Mouse (Mus musculus): ENCODE data around the gene Reps1. TPM values are rescaled to one million over a fixed set of nuclear protein-coding genes. Genes with fewer than 3 reads are reported as not detected.

The Reps1 gene
- polyA plus RNA-seq, 1 experiment from 2014 or later = 29.8 TPM

GRCm38 (mm10) chr10:18074383-18075075 is 18.9 kb downstream of the Reps1 start:
- Histone ChIP-seq H3K9me3 (ENCODE audit: control insufficient read depth, low read length) (no peaks in the 10 kb centered on the region), H3K27ac (replicated peaks in 1 of 2; ENCODE audit: control insufficient read depth in 1 of 2, insufficient read depth in 1 of 2, low read depth in 2 of 2, low read length in 2 of 2) (no peak overlapping the region), H3K27me3 (ENCODE audit: control insufficient read depth, insufficient read depth, low read length) (no peaks in the 10 kb centered on the region), H3K4me3 (ENCODE audit: control insufficient read depth in 1 of 2, insufficient read depth in 1 of 2, low read depth in 1 of 2, low read length in 2 of 2) (no peak overlapping the region), H3K9ac (ENCODE audit: low read length) (no peak overlapping the region), H3K4me2 (ENCODE audit: low read length) (no peak overlapping the region), H3K36me3 (ENCODE audit: control insufficient read depth, insufficient read depth, low read length) (no peaks in the 10 kb centered on the region), H3K4me1 (ENCODE audit: control insufficient read depth in 2 of 2, insufficient read depth in 2 of 2, low read length in 2 of 2) (peaks cover 7 to 48% of the 10 kb centered on the region in 2 experiments)
- ATAC-seq (ENCODE audit: insufficient number of reproducible peaks, insufficient read depth, low FRiP score, low read depth) = no peak
- WGBS = 78% methylated on average over 5 of the region's 5 CpGs

- H3K4me1 ChIP-seq (ENCODE audit: control insufficient read depth in 2 of 2, insufficient read depth in 2 of 2, low read length in 2 of 2) = peaks cover 0 to 47% of the 10 kb centered on the region in 2 experiments; a peak in 2 of 4 replicates
- 53% methylated on average over 6 of the region's 6 CpGs for WGBS
Observed at GRCm38 (mm10) chr10:18075845-18076244, 20.2 kb downstream of the Reps1 start.

GRCm38 (mm10) chr10:18081536-18081935 is 25.9 kb downstream of the Reps1 start:
- Histone ChIP-seq H3K4me3 (ENCODE audit: control insufficient read depth in 1 of 2, insufficient read depth in 1 of 2, low read depth in 1 of 2, low read length in 2 of 2) (no peak overlapping the region), H3K9me3 (ENCODE audit: control insufficient read depth, low read length) (peaks cover 4% of the 10 kb centered on the region), H3K4me1 (ENCODE audit: control insufficient read depth in 2 of 2, insufficient read depth in 2 of 2, low read length in 2 of 2) (peaks cover 0 to 20% of the 10 kb centered on the region in 2 experiments; a peak in 2 of 4 replicates), H3K4me2 (ENCODE audit: low read length) (no peak overlapping the region), H3K27ac (replicated peaks in 1 of 2; ENCODE audit: control insufficient read depth in 1 of 2, insufficient read depth in 1 of 2, low read depth in 2 of 2, low read length in 2 of 2) (no peak overlapping the region), H3K9ac (ENCODE audit: low read length) (no peak overlapping the region), H3K27me3 (ENCODE audit: control insufficient read depth, insufficient read depth, low read length) (no peaks in the 10 kb centered on the region), H3K36me3 (ENCODE audit: control insufficient read depth, insufficient read depth, low read length) (no peaks in the 10 kb centered on the region)
- no peak for ATAC-seq (ENCODE audit: insufficient number of reproducible peaks, insufficient read depth, low FRiP score, low read depth)
- WGBS = 90% methylated on average over 1 of the region's 1 CpGs

More at GRCm38 (mm10) chr10:18075845-18076244, 20.2 kb downstream of the Reps1 start:
- no peak overlapping the region for H3K9ac ChIP-seq (ENCODE audit: low read length)
- no peaks in the 10 kb centered on the region for H3K9me3 ChIP-seq (ENCODE audit: control insufficient read depth, low read length)
- H3K4me2 ChIP-seq (ENCODE audit: low read length) = no peak overlapping the region
- no peak overlapping the region for H3K27ac ChIP-seq (replicated peaks in 1 of 2; ENCODE audit: control insufficient read depth in 1 of 2, insufficient read depth in 1 of 2, low read depth in 2 of 2, low read length in 2 of 2)
- H3K36me3 ChIP-seq (ENCODE audit: control insufficient read depth, insufficient read depth, low read length) = no peaks in the 10 kb centered on the region
- no peak for ATAC-seq (ENCODE audit: insufficient number of reproducible peaks, insufficient read depth, low FRiP score, low read depth)
- H3K27me3 ChIP-seq (ENCODE audit: control insufficient read depth, insufficient read depth, low read length) = no peaks in the 10 kb centered on the region
- H3K4me3 ChIP-seq (ENCODE audit: control insufficient read depth in 1 of 2, insufficient read depth in 1 of 2, low read depth in 1 of 2, low read length in 2 of 2) = no peak overlapping the region

GRCm38 (mm10) chr10:18082772-18083171 is 27.1 kb downstream of the Reps1 start:
- no peak for ATAC-seq (ENCODE audit: insufficient number of reproducible peaks, insufficient read depth, low FRiP score, low read depth)
- Histone ChIP-seq H3K4me3 (ENCODE audit: control insufficient read depth in 1 of 2, insufficient read depth in 1 of 2, low read depth in 1 of 2, low read length in 2 of 2) (no peak overlapping the region), H3K27ac (replicated peaks in 1 of 2; ENCODE audit: control insufficient read depth in 1 of 2, insufficient read depth in 1 of 2, low read depth in 2 of 2, low read length in 2 of 2) (no peak overlapping the region), H3K9me3 (ENCODE audit: control insufficient read depth, low read length) (peaks cover 5% of the 10 kb centered on the region), H3K27me3 (ENCODE audit: control insufficient read depth, insufficient read depth, low read length) (no peaks in the 10 kb centered on the region), H3K4me1 (ENCODE audit: control insufficient read depth in 2 of 2, insufficient read depth in 2 of 2, low read length in 2 of 2) (peaks cover 0 to 17% of the 10 kb centered on the region in 2 experiments; a peak in 2 of 4 replicates), H3K9ac (ENCODE audit: low read length) (no peak overlapping the region), H3K4me2 (ENCODE audit: low read length) (no peak overlapping the region), H3K36me3 (ENCODE audit: control insufficient read depth, insufficient read depth, low read length) (no peaks in the 10 kb centered on the region)
- WGBS = 89% methylated on average over 6 of the region's 6 CpGs

GRCm38 (mm10) chr10:18090691-18091090 is 35.0 kb downstream of the Reps1 start:
- Histone ChIP-seq H3K27ac (replicated peaks in 1 of 2; ENCODE audit: control insufficient read depth in 1 of 2, insufficient read depth in 1 of 2, low read depth in 2 of 2, low read length in 2 of 2) (no peak overlapping the region), H3K4me2 (ENCODE audit: low read length) (no peak overlapping the region), H3K9me3 (ENCODE audit: control insufficient read depth, low read length) (peaks cover 5% of the 10 kb centered on the region), H3K27me3 (ENCODE audit: control insufficient read depth, insufficient read depth, low read length) (no peaks in the 10 kb centered on the region), H3K36me3 (ENCODE audit: control insufficient read depth, insufficient read depth, low read length) (peaks cover 50% of the 10 kb centered on the region), H3K4me3 (ENCODE audit: control insufficient read depth in 1 of 2, insufficient read depth in 1 of 2, low read depth in 1 of 2, low read length in 2 of 2) (no peak overlapping the region), H3K4me1 (ENCODE audit: control insufficient read depth in 2 of 2, insufficient read depth in 2 of 2, low read length in 2 of 2) (no peaks in the 10 kb centered on the region), H3K9ac (ENCODE audit: low read length) (no peak overlapping the region)
- ATAC-seq (ENCODE audit: insufficient number of reproducible peaks, insufficient read depth, low FRiP score, low read depth) = no peak

- H3K27me3 ChIP-seq (ENCODE audit: control insufficient read depth, insufficient read depth, low read length) = no peaks in the 10 kb centered on the region
- no peak overlapping the region for H3K27ac ChIP-seq (replicated peaks in 1 of 2; ENCODE audit: control insufficient read depth in 1 of 2, insufficient read depth in 1 of 2, low read depth in 2 of 2, low read length in 2 of 2)
- H3K4me2 ChIP-seq (ENCODE audit: low read length) = no peak overlapping the region
- no peak overlapping the region for H3K4me3 ChIP-seq (ENCODE audit: control insufficient read depth in 1 of 2, insufficient read depth in 1 of 2, low read depth in 1 of 2, low read length in 2 of 2)
- H3K4me1 ChIP-seq (ENCODE audit: control insufficient read depth in 2 of 2, insufficient read depth in 2 of 2, low read length in 2 of 2) = no peaks in the 10 kb centered on the region
- WGBS = 59% methylated on average over 5 of the region's 5 CpGs
- H3K9ac ChIP-seq (ENCODE audit: low read length) = no peak overlapping the region
- peaks cover 55% of the 10 kb centered on the region for H3K36me3 ChIP-seq (ENCODE audit: control insufficient read depth, insufficient read depth, low read length)
- no peak for ATAC-seq (ENCODE audit: insufficient number of reproducible peaks, insufficient read depth, low FRiP score, low read depth)
- H3K9me3 ChIP-seq (ENCODE audit: control insufficient read depth, low read length) = no peaks in the 10 kb centered on the region
Observed at GRCm38 (mm10) chr10:18102166-18102565, 46.5 kb downstream of the Reps1 start.

- no peaks in the 10 kb centered on the region for H3K4me1 ChIP-seq (ENCODE audit: control insufficient read depth in 2 of 2, insufficient read depth in 2 of 2, low read length in 2 of 2)
- no peaks in the 10 kb centered on the region for H3K27me3 ChIP-seq (ENCODE audit: control insufficient read depth, insufficient read depth, low read length)
- H3K4me3 ChIP-seq (ENCODE audit: control insufficient read depth in 1 of 2, insufficient read depth in 1 of 2, low read depth in 1 of 2, low read length in 2 of 2) = no peak overlapping the region
- H3K27ac ChIP-seq (replicated peaks in 1 of 2; ENCODE audit: control insufficient read depth in 1 of 2, insufficient read depth in 1 of 2, low read depth in 2 of 2, low read length in 2 of 2) = no peak overlapping the region
- WGBS = 64% methylated on average over 5 of the region's 5 CpGs
- no peaks in the 10 kb centered on the region for H3K9me3 ChIP-seq (ENCODE audit: control insufficient read depth, low read length)
- ATAC-seq (ENCODE audit: insufficient number of reproducible peaks, insufficient read depth, low FRiP score, low read depth) = no peak
- peaks cover 41% of the 10 kb centered on the region for H3K36me3 ChIP-seq (ENCODE audit: control insufficient read depth, insufficient read depth, low read length)
- H3K4me2 ChIP-seq (ENCODE audit: low read length) = no peak overlapping the region
- no peak overlapping the region for H3K9ac ChIP-seq (ENCODE audit: low read length)
Observed at GRCm38 (mm10) chr10:18107471-18107870, 51.8 kb downstream of the Reps1 start.

- no peaks in the 10 kb centered on the region for H3K27me3 ChIP-seq (ENCODE audit: control insufficient read depth, insufficient read depth, low read length)
- no peaks in the 10 kb centered on the region for H3K4me1 ChIP-seq (ENCODE audit: control insufficient read depth in 2 of 2, insufficient read depth in 2 of 2, low read length in 2 of 2)
- H3K27ac ChIP-seq (replicated peaks in 1 of 2; ENCODE audit: control insufficient read depth in 1 of 2, insufficient read depth in 1 of 2, low read depth in 2 of 2, low read length in 2 of 2) = no peak overlapping the region
- H3K9me3 ChIP-seq (ENCODE audit: control insufficient read depth, low read length) = no peaks in the 10 kb centered on the region
- H3K4me2 ChIP-seq (ENCODE audit: low read length) = no peak overlapping the region
- no peak for ATAC-seq (ENCODE audit: insufficient number of reproducible peaks, insufficient read depth, low FRiP score, low read depth)
- no peak overlapping the region for H3K9ac ChIP-seq (ENCODE audit: low read length)
- H3K4me3 ChIP-seq (ENCODE audit: control insufficient read depth in 1 of 2, insufficient read depth in 1 of 2, low read depth in 1 of 2, low read length in 2 of 2) = no peak overlapping the region
- peaks cover 43% of the 10 kb centered on the region for H3K36me3 ChIP-seq (ENCODE audit: control insufficient read depth, insufficient read depth, low read length)
Observed at GRCm38 (mm10) chr10:18110940-18111339, 55.3 kb downstream of the Reps1 start.
